In the genomic region with DNA sequence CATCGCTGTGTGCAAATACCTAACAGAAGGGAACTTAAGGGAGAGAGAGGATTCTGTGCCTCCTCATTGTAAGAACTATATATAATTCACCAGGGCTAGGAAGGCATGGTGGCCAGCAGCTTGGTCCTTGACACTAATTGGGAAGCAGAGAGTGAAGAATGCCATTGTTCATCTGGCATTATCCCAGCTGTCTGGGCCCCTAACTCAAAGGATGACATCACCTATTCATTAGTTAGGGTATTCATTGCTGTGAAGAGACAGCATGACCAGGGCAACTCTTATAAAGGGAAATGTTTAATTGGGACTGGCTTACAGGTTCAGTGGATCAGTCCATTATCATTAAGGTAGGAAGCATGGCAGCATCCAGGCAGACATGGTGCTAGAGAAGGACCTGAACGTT, we compare ENCODE assay signal across 23 mouse cellular contexts. TPM values are rescaled to one million over a fixed set of nuclear protein-coding genes. Genes with fewer than 3 reads are reported as not detected.
DNase-seq lines count a peak whose midpoint lies in the region; ATAC-seq and TF ChIP-seq lines count a peak whose summit lies in the region.
"Had no signal": no experiment of that assay in that cellular context is flagged by ENCODE, and none has a peak within 500 bp of the region (broad histone marks: within the 10 kb centered on the region; RNA-seq: fewer than 3 reads in every experiment).

No protein-coding gene starts in this region.

- H3K4me2 ChIP-seq in forebrain, embryonic 12.5 days: no peak overlapping the region
- H3K4me2 ChIP-seq in forebrain, postnatal 0 days (ENCODE audit: low read depth): no peak overlapping the region
- H3K4me2 ChIP-seq in forebrain, embryonic 13.5 days: no peak overlapping the region
- H3K4me2 ChIP-seq in kidney, embryonic 16.5 days (replicated peaks; ENCODE audit: low read depth, low read length): no peak overlapping the region
- H3K4me2 ChIP-seq: embryonic facial prominence, embryonic 12.5 days; embryonic facial prominence, embryonic 15.5 days; heart, embryonic 11.5 days; hindbrain, embryonic 12.5 days; hindbrain, embryonic 15.5 days; intestine, embryonic 15.5 days had no signal

- H3K9ac ChIP-seq in forebrain, embryonic 12.5 days: no peak overlapping the region
- no peak overlapping the region for H3K9ac ChIP-seq in forebrain, postnatal 0 days
- H3K9ac ChIP-seq in forebrain, embryonic 13.5 days: no peak overlapping the region
- H3K9ac ChIP-seq in kidney, embryonic 16.5 days (replicated peaks; ENCODE audit: low read length): no peak overlapping the region
- H3K9ac ChIP-seq: embryonic facial prominence, embryonic 12.5 days; embryonic facial prominence, embryonic 15.5 days; hindbrain, embryonic 12.5 days; hindbrain, embryonic 15.5 days; intestine, embryonic 15.5 days had no signal

- no peaks in the 10 kb centered on the region for H3K27me3 ChIP-seq in forebrain, embryonic 12.5 days
- no peaks in the 10 kb centered on the region for H3K27me3 ChIP-seq in forebrain, postnatal 0 days (ENCODE audit: insufficient read depth, low read length)
- H3K27me3 ChIP-seq in forebrain, embryonic 13.5 days: no peaks in the 10 kb centered on the region
- H3K27me3 ChIP-seq in kidney, embryonic 16.5 days (ENCODE audit: insufficient read depth, low read length): no peaks in the 10 kb centered on the region
- H3K27me3 ChIP-seq: embryonic facial prominence, embryonic 12.5 days; embryonic facial prominence, embryonic 15.5 days; hindbrain, embryonic 12.5 days; hindbrain, embryonic 15.5 days; intestine, embryonic 15.5 days had no signal

- H3K36me3 ChIP-seq in forebrain, embryonic 12.5 days (replicated peaks): no peaks in the 10 kb centered on the region
- H3K36me3 ChIP-seq in forebrain, postnatal 0 days (ENCODE audit: insufficient read depth): no peaks in the 10 kb centered on the region
- H3K36me3 ChIP-seq in forebrain, embryonic 13.5 days (ENCODE audit: poor library complexity, severe bottlenecking): no peaks in the 10 kb centered on the region
- no peaks in the 10 kb centered on the region for H3K36me3 ChIP-seq in kidney, embryonic 16.5 days (ENCODE audit: insufficient read depth, low read length)
- H3K36me3 ChIP-seq: embryonic facial prominence, embryonic 12.5 days; embryonic facial prominence, embryonic 15.5 days; hindbrain, embryonic 12.5 days; hindbrain, embryonic 15.5 days; intestine, embryonic 15.5 days had no signal

- H3K4me1 ChIP-seq in forebrain, embryonic 12.5 days: peaks cover 6% of the 10 kb centered on the region
- no peaks in the 10 kb centered on the region for H3K4me1 ChIP-seq in forebrain, postnatal 0 days (ENCODE audit: insufficient read depth)
- H3K4me1 ChIP-seq in forebrain, embryonic 13.5 days: peaks cover 7% of the 10 kb centered on the region; the same call in 1 of the 2 replicates
- no peaks in the 10 kb centered on the region; the same call in 1 of the 2 replicates for H3K4me1 ChIP-seq in kidney, embryonic 16.5 days (ENCODE audit: insufficient read depth, low read length)
- H3K4me1 ChIP-seq: embryonic facial prominence, embryonic 12.5 days; embryonic facial prominence, embryonic 15.5 days; hindbrain, embryonic 12.5 days; hindbrain, embryonic 15.5 days; intestine, embryonic 15.5 days had no signal

- no peak for DNase-seq in forebrain, postnatal 0 days
- peak; percentile 94 for DNase-seq in retina, postnatal 1 day
- DNase-seq in embryo, embryonic 10 days (ENCODE audit: low spot score): no peak
- DNase-seq: adrenal gland, adult 8-10 months; adrenal gland, postnatal 25 days; cerebellum, adult 18-20 months; cerebellum, adult 9-10 months; cerebellum, postnatal 14 days; gastrocnemius, postnatal 10 days; gastrocnemius, postnatal 36 days; kidney, adult 11 months had no signal

- WGBS in forebrain, embryonic 12.5 days: 25% methylated on average over 2 of the region's 2 CpGs
- WGBS in forebrain, postnatal 0 days: 9% methylated on average over 2 of the region's 2 CpGs
- 18% methylated on average over 2 of the region's 2 CpGs for WGBS in forebrain, embryonic 13.5 days
- WGBS in kidney, embryonic 16.5 days: 92% methylated on average over 2 of the region's 2 CpGs

- TF ChIP-seq CTCF in forebrain, postnatal 0 days (IDR thresholded peaks at IDR 0.05; ENCODE audit: low read depth): no peak

- ATAC-seq in forebrain, embryonic 12.5 days (ENCODE audit: low FRiP score): peak; percentile 57; the same call in 1 of the 2 replicates
- ATAC-seq in forebrain, postnatal 0 days: no peak
- peak; percentile 59; the same call in 1 of the 2 replicates for ATAC-seq in forebrain, embryonic 13.5 days
- ATAC-seq in kidney, embryonic 16.5 days (ENCODE audit: low FRiP score, low TSS enrichment): no peak
- ATAC-seq: activated CD4-positive, CD25-positive, alpha-beta regulatory T cell, adult 4 months; CD4-positive, CD25-positive, alpha-beta regulatory T cell, adult 4 months; intestine, embryonic 15.5 days had no signal

- H3K27ac ChIP-seq in forebrain, embryonic 12.5 days: 0 out of 2 replicates have a peak overlapping the region, but pooled peaks have one; percentile 19
- no peak overlapping the region for H3K27ac ChIP-seq in forebrain, postnatal 0 days (ENCODE audit: low read depth, low read length)
- no peak overlapping the region; the same call in 1 of the 2 replicates for H3K27ac ChIP-seq in forebrain, embryonic 13.5 days
- no peak overlapping the region for H3K27ac ChIP-seq in kidney, embryonic 16.5 days (ENCODE audit: low read length)
- H3K27ac ChIP-seq: embryonic facial prominence, embryonic 12.5 days; embryonic facial prominence, embryonic 15.5 days; hindbrain, embryonic 12.5 days; hindbrain, embryonic 15.5 days; intestine, embryonic 15.5 days had no signal

- no peaks in the 10 kb centered on the region for H3K9me3 ChIP-seq in forebrain, embryonic 12.5 days
- H3K9me3 ChIP-seq in forebrain, postnatal 0 days (ENCODE audit: low read length): no peaks in the 10 kb centered on the region
- no peaks in the 10 kb centered on the region for H3K9me3 ChIP-seq in forebrain, embryonic 13.5 days (replicated peaks)
- no peaks in the 10 kb centered on the region for H3K9me3 ChIP-seq in kidney, embryonic 16.5 days (ENCODE audit: low read length)
- H3K9me3 ChIP-seq: embryonic facial prominence, embryonic 12.5 days; embryonic facial prominence, embryonic 15.5 days; hindbrain, embryonic 12.5 days; hindbrain, embryonic 15.5 days; intestine, embryonic 15.5 days had no signal

- H3K4me3 ChIP-seq in forebrain, embryonic 12.5 days (replicated peaks): no peak overlapping the region
- H3K4me3 ChIP-seq in forebrain, postnatal 0 days (ENCODE audit: low read depth, low read length): no peak overlapping the region
- no peak overlapping the region for H3K4me3 ChIP-seq in forebrain, embryonic 13.5 days
- H3K4me3 ChIP-seq in kidney, embryonic 16.5 days (ENCODE audit: low read length): no peak overlapping the region
- H3K4me3 ChIP-seq: embryonic facial prominence, embryonic 12.5 days; embryonic facial prominence, embryonic 15.5 days; hindbrain, embryonic 12.5 days; hindbrain, embryonic 15.5 days; intestine, embryonic 15.5 days had no signal

RNA-seq across cellular contexts. Expression of a gene that starts 31.5 kb away (rescaled TPM):
- polyA plus RNA-seq in forebrain, embryonic 12.5 days (2016; fragmentation: Nextera tagmentation; extraction: Ambion mirVana): 12.9 and 17.3 TPM in 2 replicates
- total RNA-seq in forebrain, postnatal 0 days (2014; rRNA removed): 30.9 and 37.6 TPM in 2 replicates
- 6.1 and 6.3 TPM in 2 replicates for polyA plus RNA-seq in forebrain, postnatal 0 days (2015; fragmentation: Nextera tagmentation; extraction: Ambion mirVana)
- 8.6 and 14.1 TPM in 2 replicates for polyA plus RNA-seq in forebrain, embryonic 13.5 days (2015; fragmentation: Nextera tagmentation; extraction: Ambion mirVana)
- 9.1 and 12.5 TPM in 2 replicates for polyA plus RNA-seq in kidney, embryonic 16.5 days (2015; fragmentation: Nextera tagmentation; extraction: Ambion mirVana)

RNA-seq across cellular contexts. Expression of a gene that starts 47.4 kb away (rescaled TPM):
- 5.3 and 5.7 TPM in 2 replicates for polyA plus RNA-seq in forebrain, embryonic 12.5 days (2016; fragmentation: Nextera tagmentation; extraction: Ambion mirVana)
- total RNA-seq in forebrain, postnatal 0 days (2014; rRNA removed): 41.4 and 49.2 TPM in 2 replicates
- 4.3 and 6.5 TPM in 2 replicates for polyA plus RNA-seq in forebrain, postnatal 0 days (2015; fragmentation: Nextera tagmentation; extraction: Ambion mirVana)
- 4.2 and 4.6 TPM in 2 replicates for polyA plus RNA-seq in forebrain, embryonic 13.5 days (2015; fragmentation: Nextera tagmentation; extraction: Ambion mirVana)
- 0.73 and 0.97 TPM in 2 replicates for polyA plus RNA-seq in kidney, embryonic 16.5 days (2015; fragmentation: Nextera tagmentation; extraction: Ambion mirVana)
- total RNA-seq: MEL had no signal

Comparison
In these comparisons a context has a peak if more than half of its experiments do, and no peak if none do; other contexts are left out.
1. ATAC-seq: peak in forebrain, embryonic 12.5 days (single experiment) and forebrain, embryonic 13.5 days (single experiment); none in forebrain, postnatal 0 days (single experiment) and kidney, embryonic 16.5 days (single experiment).